Mouse (Mus musculus) urinary bladder, postnatal 14 days (tissue): ENCODE results near the gene Suox.
"Not testable (repeated sequence)": the region's sequence is repeated elsewhere in the genome, so short reads cannot be mapped to it uniquely, and the experiment has no call there.

Source experiments
- DNase-seq: peaks from one replicate; pipeline ENCODE4 v3.0.0; 2021; ENCODE audit warnings: low spot score

The Suox gene

GRCm38 (mm10) chr10:128626311-128627310, 47.3 kb downstream of the Suox start, which contains the start of gene Rps26:
TSS of gene Rps26 (minus strand) at chr10:128626747.
- peak; percentile 85 for DNase-seq

GRCm38 (mm10) chr10:128625287-128625894, 48.5 kb downstream of the Suox start:
- DNase-seq, result no peak

- not testable (repeated sequence) for DNase-seq
Measured at GRCm38 (mm10) chr10:128623106-128623613, 50.7 kb downstream of the Suox start.

DNA sequence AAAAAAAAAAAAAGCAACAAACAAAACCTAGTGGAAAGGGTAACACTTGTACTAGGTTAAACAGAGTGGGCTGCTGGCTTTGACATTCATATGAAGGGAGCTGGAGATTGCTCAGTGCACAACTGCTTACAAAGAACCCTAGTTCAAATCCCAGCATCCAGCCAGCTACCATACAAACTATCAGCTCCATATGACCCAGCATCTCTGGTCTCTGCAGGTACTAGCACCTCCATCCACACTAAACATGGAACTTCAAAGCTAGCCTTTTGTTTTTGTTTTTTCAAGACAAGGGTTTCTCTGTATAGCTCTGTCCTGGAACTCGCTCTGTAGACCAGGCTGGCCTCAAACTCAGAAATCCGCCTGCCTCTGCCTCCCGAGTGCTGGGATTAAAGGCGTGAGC, 51.2 kb downstream of the Suox start:
- DNase-seq, result no peak

DNA sequence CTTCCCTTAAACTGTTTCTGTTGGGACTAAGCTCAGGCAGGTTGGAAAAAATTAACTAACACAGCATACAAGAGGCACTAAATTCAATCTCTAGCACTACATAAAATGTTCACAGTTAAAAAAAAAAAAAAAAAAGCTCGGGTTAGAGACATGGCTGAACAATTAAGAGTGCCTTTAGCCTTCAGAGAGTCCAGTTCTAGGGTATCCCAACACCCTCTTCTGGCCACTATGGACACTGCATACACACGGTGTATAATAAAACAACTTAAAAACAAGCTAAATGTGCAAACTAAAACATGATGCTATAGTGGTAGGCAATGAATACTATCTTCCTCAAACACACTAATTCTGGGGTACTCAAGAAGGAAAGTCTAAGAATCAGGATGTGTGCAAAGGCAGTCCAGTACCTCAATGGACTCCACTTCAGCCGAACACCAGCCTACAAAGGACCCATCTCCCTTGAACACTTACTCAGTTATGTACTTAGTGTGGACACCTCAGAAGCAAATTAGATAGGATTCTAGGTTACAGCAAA, 51.8 kb downstream of the Suox start:
- DNase-seq, result no peak

- DNase-seq, result no peak
Measured at GRCm38 (mm10) chr10:128620241-128620640, 53.6 kb downstream of the Suox start.
